Mouse (Mus musculus) c-Kit-positive CD71-negative TER-119-negative erythroid progenitor cells, embryonic 14.5 days (primary cell): ENCODE results near the gene Mrgpra3.

Source experiments
- DNase-seq: peaks from one replicate; pipeline ENCODE4 v3.0.0-alpha.2; 2013; ENCODE audit warnings: low read depth

The Mrgpra3 gene

GRCm38 (mm10) chr7:47601272-47601671 lies at the start of gene Mrgpra3:
TSS of gene Mrgpra3 (minus strand) at chr7:47601372.
- DNase-seq, result no peak
